Mouse (Mus musculus) c-Kit-positive CD71-negative TER-119-negative erythroid progenitor cells, embryonic 14.5 days (primary cell): Measurements from ENCODE around the gene Klk1b5.

Experiments used
- DNase-seq: peaks from one replicate; pipeline ENCODE4 v3.0.0-alpha.2; 2013; ENCODE audit warnings: low read depth

Gene Klk1b5

DNA sequence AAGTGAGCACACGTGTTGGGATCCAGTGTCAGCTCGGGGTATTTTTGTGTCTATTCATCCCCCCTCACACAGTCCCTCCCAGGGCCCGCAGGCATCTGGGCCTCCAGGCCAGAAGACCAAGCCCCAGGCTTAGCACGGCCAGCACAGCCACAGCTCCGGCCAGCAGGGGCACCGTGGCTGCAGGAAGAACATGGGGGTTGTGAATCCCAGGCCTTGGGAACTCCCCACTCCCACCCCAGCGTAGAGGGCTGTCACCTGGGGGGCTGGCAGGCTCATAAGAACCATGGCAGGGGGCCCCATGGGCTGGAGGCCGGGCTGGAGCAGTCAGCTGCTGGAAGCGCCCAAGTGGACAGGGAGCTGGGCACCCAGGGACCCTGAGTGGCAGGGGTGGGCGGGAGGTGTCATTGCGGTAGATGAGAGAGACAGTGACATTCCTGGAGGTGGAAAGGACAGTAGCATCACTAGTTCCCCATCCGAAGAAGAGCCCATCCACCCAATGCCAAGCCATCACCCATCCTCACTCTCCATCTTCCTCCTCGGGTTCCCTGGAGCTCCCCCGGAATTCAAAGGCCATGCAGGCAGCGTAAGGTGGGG, 37.4 kb downstream of the Klk1b5 start:
- no peak for DNase-seq

DNA sequence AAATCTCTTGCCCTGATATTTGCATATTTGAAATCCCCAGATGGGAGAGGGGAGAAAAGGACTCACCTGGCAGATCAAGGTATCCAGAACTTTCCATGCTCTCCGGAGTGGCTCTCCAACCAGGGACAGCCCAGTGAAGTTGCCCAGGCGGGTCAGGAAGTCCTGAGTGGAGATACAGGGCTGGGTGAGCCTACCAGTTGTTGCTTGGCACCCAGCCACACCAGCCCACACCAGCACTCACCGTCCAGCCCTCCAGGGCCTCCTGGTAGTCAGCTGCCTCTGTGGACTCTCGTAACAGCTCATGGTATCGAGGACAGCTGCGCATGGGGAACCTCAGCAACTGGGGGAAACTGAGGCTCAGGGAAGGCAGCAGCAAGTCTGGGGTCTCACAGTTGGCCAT, 39.2 kb downstream of the Klk1b5 start:
- DNase-seq: no peak

GRCm38 (mm10) chr7:44257278-44257677, 41.5 kb downstream of the Klk1b5 start, which contains the start of gene Acp4:
Gene Acp4 (minus strand): TSS chr7:44257378.
- DNase-seq: no peak

DNA sequence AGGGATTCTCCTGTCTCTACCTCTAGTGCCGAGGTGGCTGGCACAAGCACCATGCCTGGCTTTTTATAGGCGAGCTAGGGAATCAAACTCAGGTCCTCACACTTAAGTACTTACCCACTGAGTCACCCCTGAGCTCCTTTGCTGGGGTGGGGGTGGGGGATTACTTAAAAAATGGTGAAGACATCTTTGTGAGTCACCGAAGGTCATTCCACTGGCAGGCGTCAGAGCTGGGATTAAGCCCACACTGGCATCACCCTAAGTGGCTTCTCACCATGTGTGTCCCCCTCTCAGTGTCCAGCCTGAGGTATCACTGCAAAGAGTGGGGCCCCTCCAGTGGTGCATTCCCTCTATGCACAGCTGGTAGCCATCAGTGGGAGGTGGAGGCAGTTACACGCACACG, 44.7 kb downstream of the Klk1b5 start:
- DNase-seq: no peak

DNA sequence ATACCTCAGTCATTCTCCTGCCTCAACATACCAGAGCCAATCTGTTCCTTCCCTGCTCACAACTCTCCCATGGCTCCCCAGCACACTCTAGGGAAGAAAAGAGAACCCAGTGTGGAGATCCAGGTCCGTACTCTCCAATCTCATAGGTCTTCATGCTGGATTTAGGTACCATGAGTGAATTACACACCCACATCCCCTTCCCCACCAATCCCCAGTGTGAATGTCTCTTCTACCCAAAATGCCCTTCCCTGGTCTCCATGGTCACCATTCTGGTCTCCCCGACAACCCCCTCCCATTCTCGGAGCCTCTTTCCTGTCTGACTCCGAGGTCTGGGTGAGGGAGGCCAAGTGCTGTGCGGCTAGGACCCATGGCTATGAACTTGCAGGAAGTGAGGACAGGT, 45.4 kb downstream of the Klk1b5 start, which contains the start of gene Gm15517:
Gene Gm15517, plus strand, starts transcription at position 301 of the 400 bp plus-strand sequence.
- DNase-seq: no peak

GRCm38 (mm10) chr7:44262791-44263643, 47.3 kb downstream of the Klk1b5 start:
- peak; percentile 93 for DNase-seq

DNA sequence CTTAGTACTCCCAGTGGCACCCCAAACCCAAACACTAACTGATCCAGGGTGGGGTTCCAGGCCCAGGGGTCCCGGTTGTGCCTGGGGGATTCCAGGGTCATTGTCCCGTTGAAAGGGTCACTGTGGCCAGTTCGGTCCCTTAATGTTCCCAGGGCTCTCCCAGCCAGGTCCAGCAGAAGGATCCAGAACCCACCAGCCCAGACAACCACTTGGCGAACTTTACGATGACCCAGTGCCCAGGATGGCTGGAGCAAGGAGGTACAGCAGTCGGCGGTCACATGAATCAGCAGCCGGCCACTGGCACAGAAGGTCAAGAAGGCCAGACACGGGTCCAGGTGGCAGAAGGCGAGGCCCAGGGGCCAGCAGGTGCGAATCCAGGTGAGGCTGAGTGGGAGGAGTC, 52.4 kb downstream of the Klk1b5 start:
- no peak for DNase-seq

DNA sequence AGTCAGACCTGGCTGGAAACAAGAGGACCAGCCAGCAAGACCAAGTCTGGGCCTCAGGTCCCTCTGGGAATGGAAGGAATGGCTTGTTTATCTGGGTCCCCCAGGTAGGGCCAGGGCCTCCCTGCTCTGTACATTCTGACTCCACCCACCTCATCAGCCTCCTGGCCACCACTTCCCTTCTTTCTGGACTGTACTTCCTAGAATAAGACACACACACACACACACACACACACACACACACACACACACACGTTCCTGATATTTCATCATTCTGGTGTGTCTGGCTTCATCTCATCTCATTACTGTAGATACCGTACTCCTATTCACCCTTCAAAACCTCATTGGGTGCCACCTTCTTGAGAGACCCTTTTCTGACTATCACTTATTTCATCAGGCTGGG, 53.7 kb downstream of the Klk1b5 start:
- no peak for DNase-seq
